Mouse (Mus musculus) heart, embryonic 15.5 days (tissue): ENCODE data around the gene Wipf2. TPM values are rescaled to one million over a fixed set of nuclear protein-coding genes. Genes with fewer than 3 reads are reported as not detected.

Source experiments
- ATAC-seq: fragments of 200-750 bp; cut with Nextera tagmentation; replicated peaks from 2 replicates; pipeline ENCODE4 v1.8.0; 2017; ENCODE audit warnings: low read depth, moderate TSS enrichment; ENCODE audit not compliant: insufficient number of reproducible peaks, insufficient read depth, low FRiP score
- H3K27ac ChIP-seq: fragments of 300-500 bp; sonication (generic); 2 replicates; pipeline ENCODE4 v1.5.1; 2015; ENCODE audit warnings: mild to moderate bottlenecking, inconsistent platforms
- H3K27me3 ChIP-seq: fragments of 300-500 bp; sonication (generic); 2 replicates; pipeline ENCODE4 v1.6.1; 2015; ENCODE audit warnings: inconsistent platforms
- H3K36me3 ChIP-seq: fragments of 300-500 bp; sonication (generic); 2 replicates; pipeline ENCODE4 v1.6.1; 2015; ENCODE audit warnings: mild to moderate bottlenecking, inconsistent platforms
- H3K4me1 ChIP-seq: fragments of 300-500 bp; sonication (generic); replicated peaks from 2 replicates; pipeline ENCODE4 v1.6.1; 2015; ENCODE audit warnings: inconsistent platforms
- H3K4me2 ChIP-seq: fragments of 300-500 bp; sonication (generic); 2 replicates; pipeline ENCODE4 v1.6.1; 2015; ENCODE audit warnings: inconsistent platforms, mild to moderate bottlenecking, moderate library complexity
- H3K4me3 ChIP-seq: fragments of 300-500 bp; sonication (generic); 2 replicates; pipeline ENCODE4 v1.5.1; 2015; ENCODE audit warnings: mild to moderate bottlenecking, inconsistent platforms
- H3K9ac ChIP-seq: fragments of 300-500 bp; sonication (generic); 2 replicates; pipeline ENCODE4 v1.6.1; 2015; ENCODE audit warnings: mild to moderate bottlenecking, inconsistent platforms
- H3K9me3 ChIP-seq: fragments of 300-500 bp; sonication (generic); replicated peaks from 2 replicates; pipeline ENCODE4 v1.6.1; 2016; ENCODE audit warnings: inconsistent platforms
- WGBS: fragments of 180-500 bp; shearing (Covaris S2); methylation state at CpG from one replicate; pipeline ENCODE4 v1.1.7; 2015; ENCODE audit warnings: mixed read lengths; 5-methylcytosine and 5-hydroxymethylcytosine counted together
- polyA plus RNA-seq: library from polyadenylated mRNA; unstranded; fragments of >200 nt; fragmentation: Nextera tagmentation; extraction: Ambion mirVana; gene quantifications from 2 replicates; pipeline ENCODE4 v1.2.1, GENCODE M21; 2015

Wipf2 gene
- polyA plus RNA-seq, 1 experiment from 2014 or later: 2.2 TPM

DNA sequence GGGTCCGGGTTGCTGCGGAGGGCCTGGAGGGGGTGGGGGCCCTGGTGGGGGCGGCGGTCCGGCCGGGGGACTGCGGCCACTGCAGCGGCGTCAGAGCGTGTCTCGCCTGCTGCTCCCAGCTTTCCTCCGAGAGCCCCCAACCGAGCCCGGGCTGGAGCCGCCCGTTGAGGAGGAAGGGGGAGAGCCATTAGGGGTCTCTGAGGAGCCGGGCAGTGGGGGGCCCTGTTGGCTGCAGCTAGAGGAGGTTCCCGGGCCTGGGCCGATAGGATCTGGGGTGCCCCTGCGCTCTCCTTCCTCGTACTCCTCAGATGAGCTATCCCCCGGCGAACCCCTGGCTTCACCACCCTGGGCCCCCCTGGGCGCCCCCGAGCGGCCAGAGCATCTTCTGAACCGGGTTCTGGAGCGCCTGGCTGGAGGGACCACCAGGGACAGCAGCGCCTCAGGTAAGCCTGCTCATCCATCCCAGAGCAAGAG is 26.2 kb upstream of the Wipf2 start:
- WGBS: 4% methylated on average over 28 of the region's 29 CpGs
- H3K36me3 ChIP-seq: peaks cover 24% of the 10 kb centered on the region
- peaks cover 25% of the 10 kb centered on the region for H3K27me3 ChIP-seq
- H3K9me3 ChIP-seq: no peaks in the 10 kb centered on the region
- no peak overlapping the region for H3K27ac ChIP-seq
- H3K4me2 ChIP-seq: peak overlapping the region; percentile 100
- H3K4me3 ChIP-seq: peak overlapping the region; percentile 80
- peaks cover 31% of the 10 kb centered on the region for H3K4me1 ChIP-seq
- peak overlapping the region; percentile 81 for H3K9ac ChIP-seq
- peak; percentile 20 for ATAC-seq

DNA sequence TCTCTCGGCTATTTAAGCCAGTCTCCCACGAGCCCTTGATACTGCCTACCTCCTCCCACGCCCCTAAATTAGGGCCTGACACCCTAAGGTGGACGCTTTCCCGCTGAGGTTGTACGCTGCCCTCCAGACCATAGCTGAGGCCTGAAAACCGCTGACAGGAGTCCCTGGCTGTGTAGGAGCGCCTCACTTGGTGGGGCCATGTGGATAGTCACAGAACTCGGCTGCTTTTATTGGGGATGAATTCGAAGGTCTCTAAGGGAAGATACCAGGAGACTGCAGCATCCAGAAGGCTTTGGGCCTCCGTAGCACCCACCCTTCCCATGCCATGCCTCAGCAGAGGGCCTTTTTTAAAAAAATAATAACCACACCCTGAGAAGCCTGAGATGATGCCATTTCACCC is 25.5 kb upstream of the Wipf2 start:
- Histone ChIP-seq H3K4me2 (peak overlapping the region; percentile 100; the same call in 1 of the 2 replicates), H3K27me3 (peaks cover 25% of the 10 kb centered on the region), H3K4me1 (peaks cover 31% of the 10 kb centered on the region), H3K36me3 (peaks cover 18% of the 10 kb centered on the region), H3K27ac (no peak overlapping the region), H3K4me3 (no peak overlapping the region), H3K9ac (no peak overlapping the region), H3K9me3 (no peaks in the 10 kb centered on the region)
- 55% methylated on average over 11 of the region's 11 CpGs for WGBS
- ATAC-seq: no peak

DNA sequence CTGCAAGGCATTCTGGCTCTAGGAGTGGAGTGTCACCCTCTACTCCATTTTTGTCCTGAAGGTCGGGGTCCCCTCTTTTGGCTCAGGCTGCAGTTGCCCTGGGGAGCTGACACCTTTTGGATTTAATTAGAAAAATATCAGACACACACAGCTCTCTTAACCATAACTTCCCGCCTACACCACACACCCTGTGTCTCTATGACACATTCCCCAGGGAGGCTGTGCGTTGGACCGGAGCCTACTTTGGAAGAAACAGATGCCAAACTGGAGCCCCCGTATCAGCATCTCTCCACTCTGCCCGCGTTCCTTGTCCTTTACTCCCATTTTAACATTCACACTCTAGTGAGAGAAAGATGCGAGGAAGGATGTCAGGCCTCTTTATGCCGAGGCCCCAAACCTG is 24.9 kb upstream of the Wipf2 start:
- H3K9me3 ChIP-seq: no peaks in the 10 kb centered on the region
- peaks cover 12% of the 10 kb centered on the region; the same call in 1 of the 2 replicates for H3K36me3 ChIP-seq
- no peak for ATAC-seq
- H3K4me1 ChIP-seq: peaks cover 31% of the 10 kb centered on the region
- 57% methylated on average over 9 of the region's 9 CpGs for WGBS
- H3K4me2 ChIP-seq: no peak overlapping the region
- H3K27me3 ChIP-seq: peaks cover 25% of the 10 kb centered on the region
- H3K4me3 ChIP-seq: no peak overlapping the region
- no peak overlapping the region for H3K9ac ChIP-seq
- no peak overlapping the region for H3K27ac ChIP-seq

DNA sequence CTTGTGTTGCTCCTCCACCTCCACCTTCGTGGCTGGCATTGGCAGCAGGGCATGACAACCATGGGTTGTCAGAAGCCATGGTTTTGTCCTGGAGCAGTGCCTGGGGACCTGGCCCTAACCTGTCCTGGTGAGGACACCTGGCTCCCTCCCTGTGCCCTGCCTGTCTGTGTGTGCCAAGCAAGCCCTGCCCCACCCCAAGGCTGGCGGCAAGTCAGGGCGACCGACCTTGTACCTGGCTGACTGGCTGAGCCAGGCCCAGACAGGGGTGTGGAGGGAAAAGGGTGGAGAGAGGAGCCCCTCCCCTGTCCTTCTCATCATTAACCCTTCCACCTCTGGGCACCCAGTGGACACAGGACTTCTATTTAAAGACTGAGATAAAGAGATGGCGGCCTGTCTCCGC is 24.0 kb upstream of the Wipf2 start:
- no peak for ATAC-seq
- Histone ChIP-seq H3K36me3 (peaks cover 3% of the 10 kb centered on the region; the same call in 1 of the 2 replicates), H3K4me2 (no peak overlapping the region), H3K27me3 (peaks cover 25% of the 10 kb centered on the region), H3K9me3 (no peaks in the 10 kb centered on the region), H3K4me1 (peaks cover 31% of the 10 kb centered on the region), H3K9ac (no peak overlapping the region), H3K27ac (no peak overlapping the region), H3K4me3 (no peak overlapping the region)
- 35% methylated on average over 6 of the region's 6 CpGs for WGBS

DNA sequence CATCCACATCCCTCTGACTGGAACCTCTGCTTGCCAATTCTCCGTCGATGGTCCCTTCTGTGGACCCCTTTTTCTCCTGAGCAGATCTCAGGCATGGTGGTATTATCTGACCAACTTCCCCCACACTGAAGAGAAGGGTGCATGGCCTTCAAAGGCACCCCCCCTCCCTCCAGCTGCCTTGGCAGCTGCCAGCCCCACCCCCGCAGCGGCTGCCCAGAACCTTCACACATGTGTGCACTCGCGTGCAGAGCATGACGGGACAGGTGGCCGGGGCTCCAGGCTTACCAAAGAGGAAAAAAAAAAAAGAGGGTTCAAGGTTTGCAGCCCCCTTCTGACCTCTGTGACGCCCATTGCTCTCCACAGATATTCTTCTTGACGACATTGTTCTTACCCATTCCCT is 23.5 kb upstream of the Wipf2 start:
- Histone ChIP-seq H3K4me1 (peaks cover 31% of the 10 kb centered on the region), H3K9ac (no peak overlapping the region), H3K27ac (no peak overlapping the region), H3K9me3 (no peaks in the 10 kb centered on the region), H3K4me3 (no peak overlapping the region), H3K4me2 (no peak overlapping the region), H3K36me3 (no peaks in the 10 kb centered on the region), H3K27me3 (peaks cover 25% of the 10 kb centered on the region)
- ATAC-seq: no peak
- WGBS: 56% methylated on average over 10 of the region's 10 CpGs

DNA sequence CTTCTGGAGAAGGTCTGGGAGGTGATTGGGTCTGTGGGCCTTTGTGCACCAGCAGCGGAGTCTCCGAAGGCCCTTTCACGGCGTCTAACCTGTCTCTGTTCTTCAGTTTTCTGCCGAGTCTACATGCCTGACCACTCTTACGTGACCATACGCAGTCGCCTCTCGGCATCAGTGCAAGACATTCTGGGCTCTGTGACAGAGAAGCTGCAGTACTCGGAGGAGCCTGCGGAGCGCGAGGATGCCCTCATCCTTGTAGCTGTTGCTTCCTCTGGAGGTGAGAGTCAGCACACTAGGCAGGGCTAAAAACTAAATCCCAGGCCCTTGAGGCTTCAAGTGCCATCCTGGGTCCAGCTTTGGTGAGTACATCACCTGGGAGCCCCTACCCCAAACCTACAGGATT is 17.4 kb upstream of the Wipf2 start:
- no peak overlapping the region for H3K27ac ChIP-seq
- 49% methylated on average over 13 of the region's 13 CpGs for WGBS
- H3K9me3 ChIP-seq: no peaks in the 10 kb centered on the region
- peaks cover 17% of the 10 kb centered on the region for H3K4me1 ChIP-seq
- no peaks in the 10 kb centered on the region; the same call in 1 of the 2 replicates for H3K27me3 ChIP-seq
- H3K36me3 ChIP-seq: no peaks in the 10 kb centered on the region
- ATAC-seq: no peak
- no peak overlapping the region for H3K9ac ChIP-seq
- no peak overlapping the region for H3K4me3 ChIP-seq
- no peak overlapping the region for H3K4me2 ChIP-seq

DNA sequence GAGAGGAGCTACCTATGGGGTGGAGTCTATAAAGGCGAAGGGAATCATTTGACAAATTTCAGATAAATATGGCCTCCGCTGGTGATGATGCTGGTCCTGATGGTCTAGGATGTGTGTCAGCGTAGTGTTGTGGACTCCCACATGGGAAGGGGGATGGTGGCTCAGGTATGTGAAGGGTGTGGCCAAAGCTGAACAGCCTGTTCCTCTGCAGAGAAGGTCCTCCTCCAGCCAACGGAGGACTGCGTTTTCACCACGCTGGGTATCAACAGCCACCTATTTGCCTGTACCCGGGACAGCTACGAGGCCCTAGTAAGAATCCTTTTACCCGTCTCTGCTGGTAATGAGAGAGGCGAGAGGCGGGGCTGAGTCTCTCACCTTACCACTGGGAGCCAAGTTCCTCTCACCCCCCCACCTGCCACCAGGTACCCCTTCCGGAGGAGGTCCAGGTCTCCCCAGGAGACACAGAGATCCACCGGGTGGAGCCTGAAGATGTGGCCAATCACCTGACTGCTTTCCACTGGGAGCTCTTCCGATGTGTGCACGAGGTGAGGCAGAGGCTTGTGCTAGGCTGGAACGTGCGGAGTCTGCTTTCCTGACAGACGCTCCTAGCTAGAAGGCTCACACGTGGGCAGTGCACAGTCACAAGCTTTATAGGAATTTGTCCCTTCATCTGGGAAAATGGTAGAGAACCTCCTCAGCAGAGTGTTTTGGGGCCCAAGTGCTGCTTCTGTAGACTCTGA is 16.4 kb upstream of the Wipf2 start:
- no peak overlapping the region for H3K27ac ChIP-seq
- 56% methylated on average over 19 of the region's 19 CpGs for WGBS
- H3K4me2 ChIP-seq: no peak overlapping the region
- H3K9me3 ChIP-seq: no peaks in the 10 kb centered on the region
- peaks cover 17% of the 10 kb centered on the region for H3K4me1 ChIP-seq
- no peak for ATAC-seq
- no peaks in the 10 kb centered on the region for H3K36me3 ChIP-seq
- H3K4me3 ChIP-seq: no peak overlapping the region
- no peak overlapping the region for H3K9ac ChIP-seq
- no peaks in the 10 kb centered on the region; the same call in 1 of the 2 replicates for H3K27me3 ChIP-seq

DNA sequence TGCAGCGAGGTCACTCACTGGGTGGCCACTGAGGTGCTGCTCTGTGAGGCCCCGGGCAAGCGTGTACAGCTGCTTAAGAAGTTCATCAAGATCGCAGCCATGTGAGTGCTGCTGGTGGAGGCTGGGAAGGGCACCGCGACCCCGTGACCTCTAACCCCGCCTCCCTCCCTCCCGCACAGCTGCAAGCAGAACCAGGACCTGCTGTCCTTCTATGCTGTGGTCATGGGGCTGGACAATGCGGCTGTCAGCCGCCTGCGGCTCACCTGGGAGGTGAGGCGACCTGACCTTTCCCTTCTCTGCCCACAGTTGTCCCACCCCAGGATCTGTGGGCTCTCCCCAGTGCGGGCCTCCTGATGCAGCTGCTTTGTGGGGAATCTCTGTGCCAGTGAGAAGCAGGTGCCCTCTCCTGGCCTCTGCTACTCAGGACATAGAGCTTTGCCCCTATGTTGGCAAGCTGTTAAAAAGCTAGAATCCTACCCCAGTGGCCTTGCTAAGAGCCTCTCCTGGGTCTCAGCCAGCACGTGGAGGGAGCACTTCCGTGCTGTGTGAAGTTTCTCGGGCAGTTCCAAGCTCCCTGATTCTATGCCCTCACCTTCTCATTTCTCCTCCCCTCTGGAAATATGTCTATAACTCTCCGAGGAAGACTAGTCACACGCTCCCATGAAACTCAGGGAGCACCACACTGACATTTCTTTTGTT is 14.1 kb upstream of the Wipf2 start:
- peak overlapping the region; percentile 20; the same call in 1 of the 2 replicates for H3K4me3 ChIP-seq
- no peaks in the 10 kb centered on the region; the same call in 1 of the 2 replicates for H3K27me3 ChIP-seq
- WGBS: 16% methylated on average over 19 of the region's 19 CpGs
- peaks cover 17% of the 10 kb centered on the region for H3K4me1 ChIP-seq
- ATAC-seq: no peak
- H3K9me3 ChIP-seq: no peaks in the 10 kb centered on the region
- H3K36me3 ChIP-seq: no peaks in the 10 kb centered on the region
- H3K4me2 ChIP-seq: peak overlapping the region; percentile 43
- H3K27ac ChIP-seq: no peak overlapping the region
- 0 out of 2 replicates have a peak overlapping the region, but pooled peaks have one; percentile 29 for H3K9ac ChIP-seq

DNA sequence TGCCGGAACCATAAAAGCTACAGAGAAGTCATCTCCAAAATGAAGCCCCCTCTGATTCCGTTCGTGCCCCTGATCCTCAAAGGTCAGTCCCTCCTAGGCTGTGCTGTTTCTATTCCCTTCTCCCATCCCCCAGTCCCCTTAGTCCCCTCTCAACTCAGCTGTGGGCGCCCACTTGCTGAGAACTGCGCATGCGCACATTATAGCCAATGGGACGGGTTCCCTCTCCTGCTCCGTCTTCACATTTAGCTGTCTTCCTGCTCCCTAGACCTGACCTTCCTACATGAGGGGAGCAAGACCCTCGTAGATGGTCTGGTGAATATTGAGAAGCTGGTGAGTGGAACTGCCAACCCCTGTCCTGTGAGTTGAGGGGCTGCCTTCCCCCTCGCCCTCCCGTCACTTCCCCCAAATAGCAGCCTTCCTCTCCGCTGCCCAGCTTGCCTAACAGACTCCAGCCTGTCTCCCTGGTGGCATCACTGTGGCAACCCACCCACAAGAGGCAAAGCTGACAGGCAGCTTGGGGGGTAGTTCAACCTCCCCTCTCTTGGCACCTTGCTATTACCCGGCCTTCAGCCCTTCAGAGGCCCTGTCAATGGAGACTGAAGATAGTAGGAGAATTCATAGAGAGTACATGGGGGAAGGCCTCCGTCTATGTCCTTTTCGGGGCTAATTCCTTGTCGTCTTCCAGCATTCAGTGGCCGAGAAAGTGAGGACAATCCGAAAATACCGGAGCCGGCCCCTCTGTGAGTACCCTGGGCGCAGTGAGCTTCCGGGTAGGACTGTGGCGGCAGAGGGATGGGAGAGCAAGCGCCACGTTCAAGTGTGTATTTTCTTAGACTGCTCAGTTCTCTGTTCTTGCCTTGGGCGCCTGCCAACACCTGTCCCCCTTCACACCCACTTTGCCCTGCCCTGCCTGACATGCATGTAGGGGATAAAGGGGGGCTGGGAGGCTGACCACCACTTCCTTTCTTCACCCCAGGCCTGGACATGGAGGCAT is 13.0 kb upstream of the Wipf2 start:
- Histone ChIP-seq H3K9me3 (no peaks in the 10 kb centered on the region), H3K27ac (no peak overlapping the region), H3K4me3 (no peak overlapping the region), H3K4me2 (0 out of 2 replicates have a peak overlapping the region, but pooled peaks have one; percentile 12), H3K9ac (no peak overlapping the region), H3K4me1 (peaks cover 17% of the 10 kb centered on the region), H3K27me3 (no peaks in the 10 kb centered on the region; the same call in 1 of the 2 replicates), H3K36me3 (no peaks in the 10 kb centered on the region)
- ATAC-seq: no peak
- WGBS: 68% methylated on average over 26 of the region's 26 CpGs

DNA sequence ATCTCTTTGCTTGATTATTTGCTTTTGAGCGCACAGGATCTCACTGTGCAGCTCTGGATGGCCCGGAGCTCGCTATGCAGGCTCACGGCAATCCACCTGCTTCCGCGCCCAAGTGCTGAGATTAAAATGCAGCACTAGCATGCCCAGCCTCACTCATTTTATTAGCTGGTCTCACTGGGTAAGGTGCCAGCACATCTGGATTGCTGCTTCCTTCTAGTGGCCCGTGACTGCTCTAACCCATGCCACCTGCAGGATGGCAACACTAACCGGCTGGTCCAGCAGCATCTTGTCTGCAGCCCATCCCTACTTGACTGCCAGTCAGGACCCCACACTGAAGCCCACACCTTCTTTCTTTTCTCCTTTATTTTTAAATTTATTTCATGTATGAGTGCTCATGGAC is 9.3 kb upstream of the Wipf2 start:
- Histone ChIP-seq H3K4me1 (peaks cover 18% of the 10 kb centered on the region), H3K27ac (no peak overlapping the region), H3K4me2 (no peak overlapping the region), H3K36me3 (no peaks in the 10 kb centered on the region), H3K9me3 (no peaks in the 10 kb centered on the region), H3K27me3 (no peaks in the 10 kb centered on the region; the same call in 1 of the 2 replicates), H3K4me3 (no peak overlapping the region), H3K9ac (no peak overlapping the region)
- no peak for ATAC-seq
- 89% methylated on average over 8 of the region's 8 CpGs for WGBS

DNA sequence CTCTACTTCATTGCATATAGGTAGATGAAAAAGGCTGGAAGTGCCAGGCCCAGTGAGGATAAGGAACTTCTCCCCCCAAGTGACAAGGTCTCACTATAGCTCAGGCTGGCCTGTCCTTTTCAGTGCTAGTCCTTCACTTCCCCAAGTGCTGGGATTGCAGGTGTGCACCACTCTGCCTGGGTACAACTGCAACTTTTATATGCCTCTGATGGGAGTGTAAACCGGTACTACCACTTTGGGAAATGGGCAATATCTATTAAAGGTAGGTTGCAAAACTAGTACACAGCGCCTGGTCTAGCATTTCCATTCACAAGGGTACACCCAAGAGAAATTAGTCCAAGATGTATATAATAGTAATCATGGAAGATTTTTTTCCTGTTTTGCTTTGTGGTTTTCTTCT is 8.8 kb upstream of the Wipf2 start:
- Histone ChIP-seq H3K27me3 (no peaks in the 10 kb centered on the region; the same call in 1 of the 2 replicates), H3K9me3 (no peaks in the 10 kb centered on the region), H3K9ac (no peak overlapping the region), H3K4me2 (no peak overlapping the region), H3K36me3 (no peaks in the 10 kb centered on the region), H3K27ac (no peak overlapping the region), H3K4me3 (no peak overlapping the region), H3K4me1 (peaks cover 12% of the 10 kb centered on the region)
- 93% methylated on average over 2 of the region's 2 CpGs for WGBS
- ATAC-seq: no peak
